Mouse (Mus musculus) frontal cortex, adult 2 months (tissue): ENCODE results near the gene Psmg1. TPM values are rescaled to one million over a fixed set of nuclear protein-coding genes. Genes with fewer than 3 reads are reported as not detected.
"Not testable (repeated sequence)": the region's sequence is repeated elsewhere in the genome, so short reads cannot be mapped to it uniquely, and the experiment has no call there.

ENCODE experiments used
- DNase-seq, 2 experiments: peaks; one replicate each; pipeline ENCODE4 v3.0.0; 2022; ENCODE audit warnings: low spot score in 1 of 2; ENCODE audit errors: extremely low spot score in 1 of 2
- polyA plus RNA-seq: library from polyadenylated mRNA; depleted of rRNA; stranded (reverse); fragments of >200 nt; gene quantifications from 2 replicates; pipeline ENCODE4 v1.2.3, GENCODE M21; 2012; rRNA removed

Gene Psmg1
- 25.0 and 26.4 TPM in 2 replicates for polyA plus RNA-seq

GRCm38 (mm10) chr16:95990462-95991121 is at the start of gene Psmg1:
Gene Psmg1, minus strand, starts transcription at chr16:95990960.
- DNase-seq = peak; percentile 88 to 97

- DNase-seq = peak in 1 of 2 experiments; percentile 43
Observed at GRCm38 (mm10) chr16:96039538-96039937, 48.8 kb upstream of the Psmg1 start.

GRCm38 (mm10) chr16:96034473-96034872 is 43.7 kb upstream of the Psmg1 start:
- peak in 1 of 2 experiments; percentile 13 for DNase-seq

GRCm38 (mm10) chr16:96032368-96033043 is 41.7 kb upstream of the Psmg1 start:
- no peak for DNase-seq

GRCm38 (mm10) chr16:96030476-96031102 is 39.8 kb upstream of the Psmg1 start:
- no peak for DNase-seq

- DNase-seq = no peak
Observed at GRCm38 (mm10) chr16:96026256-96026655, 35.5 kb upstream of the Psmg1 start.

DNA sequence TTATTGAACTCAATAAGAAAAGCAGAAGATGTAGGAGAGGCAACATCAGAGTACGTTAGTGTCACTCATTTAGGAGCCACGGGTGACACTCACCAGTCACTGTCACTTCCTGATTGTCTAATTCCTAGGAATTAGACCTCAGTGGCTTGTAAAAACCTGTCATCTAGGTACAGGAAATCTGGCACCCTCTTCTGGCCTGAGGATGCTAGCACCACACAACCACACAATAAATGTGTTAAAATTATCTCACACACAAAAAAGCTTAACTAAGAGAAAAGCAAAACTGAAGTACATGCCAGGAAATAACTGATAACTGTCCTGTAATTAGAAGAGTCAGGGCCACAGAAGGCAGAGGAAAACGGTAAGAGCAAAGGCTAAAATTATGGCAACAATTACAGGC is 34.5 kb upstream of the Psmg1 start:
- DNase-seq = no peak

GRCm38 (mm10) chr16:96021045-96021444 is 30.3 kb upstream of the Psmg1 start:
- DNase-seq = no peak

- DNase-seq = not testable (repeated sequence)
Observed at GRCm38 (mm10) chr16:96009124-96009523, 18.4 kb upstream of the Psmg1 start.

- not testable (repeated sequence) for DNase-seq
Observed at GRCm38 (mm10) chr16:96004278-96004677, 13.5 kb upstream of the Psmg1 start.

- DNase-seq = no peak
Observed at GRCm38 (mm10) chr16:95999291-95999690, 8.5 kb upstream of the Psmg1 start.

GRCm38 (mm10) chr16:95996156-95996555 is 5.4 kb upstream of the Psmg1 start:
- no peak for DNase-seq

GRCm38 (mm10) chr16:95994576-95994975 is 3.8 kb upstream of the Psmg1 start:
- DNase-seq = peak in 1 of 2 experiments; percentile 19

GRCm38 (mm10) chr16:95992596-95992995 is 1.8 kb upstream of the Psmg1 start:
- no peak for DNase-seq

- DNase-seq = no peak
Observed at GRCm38 (mm10) chr16:95991122-95991900, 551 bp upstream of the Psmg1 start.

GRCm38 (mm10) chr16:95984911-95985310 is 5.8 kb downstream of the Psmg1 start:
- no peak for DNase-seq

GRCm38 (mm10) chr16:95983601-95984000 is 7.2 kb downstream of the Psmg1 start:
- DNase-seq = no peak

DNA sequence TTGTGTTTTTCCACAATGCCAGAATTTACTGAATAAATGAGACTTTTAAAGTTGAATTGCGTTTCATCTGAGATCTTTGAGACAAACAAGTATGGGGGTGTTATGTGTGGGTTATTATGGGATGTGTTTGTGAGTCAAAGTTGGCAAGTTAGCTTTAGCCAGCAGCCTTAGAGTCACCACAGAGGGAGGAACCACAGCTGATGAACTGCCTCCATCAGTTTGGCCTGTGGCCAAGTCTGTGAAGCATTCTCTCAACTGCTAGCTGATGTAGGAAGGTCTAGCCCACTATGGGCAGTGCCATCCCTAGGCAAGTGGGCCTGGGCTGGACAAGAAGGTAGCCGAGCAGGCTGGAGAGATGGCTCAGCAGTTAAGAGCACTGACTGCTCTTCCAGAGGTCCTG is 19.9 kb downstream of the Psmg1 start:
- peak in 1 of 2 experiments; percentile 24 for DNase-seq

- DNase-seq = peak in 1 of 2 experiments; percentile 26
Observed at GRCm38 (mm10) chr16:95967455-95967854, 23.3 kb downstream of the Psmg1 start.

GRCm38 (mm10) chr16:95964427-95965023 is 26.2 kb downstream of the Psmg1 start:
- DNase-seq = peak in 1 of 2 experiments; percentile 80
